Mouse (Mus musculus) cortical plate, adult 2 months (tissue): ENCODE results near the gene Ptprcap.

Source experiments
- CTCF ChIP-seq: fragments of 200-500 bp; IDR thresholded peaks from 2 replicates; pipeline ENCODE4 v1.5.1; 2011; ENCODE audit warnings: mild to moderate bottlenecking, control low read depth, low read length; ENCODE audit not compliant: insufficient read depth; ENCODE audit errors: extremely low read depth
- POLR2A ChIP-seq: fragments of 200-500 bp; IDR thresholded peaks from 2 replicates; pipeline ENCODE4 v1.6.1; 2011; ENCODE audit warnings: mild to moderate bottlenecking, low read length, control low read depth; ENCODE audit not compliant: insufficient read depth; ENCODE audit errors: extremely low read depth

DNA sequence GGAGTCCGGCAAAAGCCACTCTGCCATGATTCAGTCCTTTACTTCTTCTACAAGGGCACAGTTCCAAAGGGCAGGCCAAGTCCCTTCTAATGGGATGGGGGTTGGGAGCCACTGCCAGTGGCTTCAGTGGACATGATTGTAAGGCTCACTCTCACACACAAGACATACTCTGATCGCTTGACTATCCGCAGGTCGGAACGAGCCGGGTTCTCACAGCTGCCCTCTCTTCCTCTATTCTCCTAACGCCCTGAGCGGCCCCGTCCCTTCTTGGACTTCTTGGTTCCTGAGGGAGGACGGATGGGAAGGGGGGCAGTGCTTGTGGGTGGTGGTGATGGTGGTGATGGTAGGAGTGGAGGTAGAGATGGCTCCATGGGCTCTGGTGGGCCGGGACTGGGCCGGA, 3.4 kb downstream of the Ptprcap start:
- no peak for TF ChIP-seq POLR2A
- no peak for TF ChIP-seq CTCF
